Comparison of ENCODE assay signal across 32 mouse cellular contexts in the genomic region with DNA sequence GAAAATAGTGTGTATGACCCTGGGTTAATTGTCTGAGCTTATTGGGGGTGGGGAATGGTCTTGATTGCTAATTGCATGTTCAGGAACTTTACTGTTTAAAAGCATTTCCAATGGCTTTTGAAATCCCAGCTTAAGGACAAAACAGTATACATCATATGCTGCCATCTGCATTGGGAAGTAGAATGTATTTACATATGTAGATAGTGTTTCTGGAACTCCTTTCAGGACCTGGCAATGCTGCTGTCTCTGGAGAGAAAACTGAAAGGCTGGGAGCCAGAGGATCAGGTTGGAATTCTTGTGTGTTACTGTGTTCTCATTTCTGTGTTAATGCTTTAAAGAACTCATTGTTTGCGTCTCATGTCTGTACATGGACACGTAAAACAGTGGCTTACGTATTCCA. TPM values are rescaled to one million over a fixed set of nuclear protein-coding genes. Genes with fewer than 3 reads are reported as not detected.
A peak's percentile ranks its signal among the peaks of the same experiment; 100 is the strongest.
DNase-seq lines count a peak whose midpoint lies in the region; ATAC-seq lines count a peak whose summit lies in the region.
"Had no signal": no experiment of that assay in that cellular context is flagged by ENCODE, and none has a peak within 500 bp of the region (broad histone marks: within the 10 kb centered on the region; RNA-seq: fewer than 3 reads in every experiment).

No protein-coding gene starts in this region.

- H3K9ac ChIP-seq in embryonic facial prominence, embryonic 11.5 days (replicated peaks; ENCODE audit: low read length), result no peak overlapping the region
- H3K9ac ChIP-seq in heart, embryonic 16.5 days (ENCODE audit: low read length), result no peak overlapping the region
- H3K9ac ChIP-seq: hindbrain, embryonic 13.5 days; liver, embryonic 15.5 days; lung, embryonic 15.5 days; midbrain, embryonic 12.5 days; stomach, embryonic 15.5 days had no signal

- WGBS in embryonic facial prominence, embryonic 11.5 days, result 85% methylated on average over 3 of the region's 3 CpGs
- WGBS in embryonic facial prominence, embryonic 10.5 days, result 88% methylated on average over 3 of the region's 3 CpGs
- 84% methylated on average over 3 of the region's 3 CpGs for WGBS in heart, embryonic 16.5 days

- H3K4me1 ChIP-seq in embryonic facial prominence, embryonic 11.5 days (ENCODE audit: control insufficient read depth, insufficient read depth, low read length), result no peaks in the 10 kb centered on the region; the same call in 1 of the 2 replicates
- H3K4me1 ChIP-seq in embryonic facial prominence, embryonic 10.5 days, result peaks cover 35% of the 10 kb centered on the region
- H3K4me1 ChIP-seq in heart, embryonic 16.5 days (ENCODE audit: control insufficient read depth, insufficient read depth, low read length), result peaks cover 16% of the 10 kb centered on the region
- H3K4me1 ChIP-seq: hindbrain, embryonic 13.5 days; liver, embryonic 15.5 days; lung, embryonic 15.5 days; stomach, embryonic 15.5 days had no signal

- no peak overlapping the region for H3K4me3 ChIP-seq in embryonic facial prominence, embryonic 11.5 days (ENCODE audit: low read depth, low read length)
- no peak overlapping the region for H3K4me3 ChIP-seq in embryonic facial prominence, embryonic 10.5 days
- H3K4me3 ChIP-seq in heart, embryonic 16.5 days (ENCODE audit: low read length), result no peak overlapping the region
- H3K4me3 ChIP-seq: forebrain, embryonic 10.5 days; hindbrain, embryonic 13.5 days; liver, embryonic 15.5 days; lung, embryonic 15.5 days; midbrain, embryonic 12.5 days; stomach, embryonic 15.5 days had no signal

- no peak overlapping the region for H3K4me2 ChIP-seq in embryonic facial prominence, embryonic 11.5 days (ENCODE audit: low read depth, low read length)
- H3K4me2 ChIP-seq in heart, embryonic 16.5 days (ENCODE audit: low read depth, low read length), result no peak overlapping the region
- H3K4me2 ChIP-seq: hindbrain, embryonic 13.5 days; liver, embryonic 15.5 days; lung, embryonic 15.5 days; midbrain, embryonic 12.5 days; stomach, embryonic 15.5 days had no signal

- no peaks in the 10 kb centered on the region for H3K36me3 ChIP-seq in embryonic facial prominence, embryonic 11.5 days (replicated peaks; ENCODE audit: control insufficient read depth, insufficient read depth, low read depth, low read length)
- H3K36me3 ChIP-seq in embryonic facial prominence, embryonic 10.5 days (replicated peaks), result no peaks in the 10 kb centered on the region
- H3K36me3 ChIP-seq in heart, embryonic 16.5 days (ENCODE audit: control insufficient read depth, insufficient read depth), result no peaks in the 10 kb centered on the region
- H3K36me3 ChIP-seq: forebrain, embryonic 10.5 days; hindbrain, embryonic 13.5 days; liver, embryonic 15.5 days; lung, embryonic 15.5 days; midbrain, embryonic 12.5 days; stomach, embryonic 15.5 days had no signal

- no peak for ATAC-seq in embryonic facial prominence, embryonic 11.5 days (replicated peaks; ENCODE audit: insufficient number of reproducible peaks, low FRiP score, low TSS enrichment, low read depth)
- no peak for ATAC-seq in heart, embryonic 16.5 days (replicated peaks; ENCODE audit: extremely low read depth, insufficient read depth, low FRiP score)
- ATAC-seq: forebrain, embryonic 16.5 days; intestine, embryonic 16.5 days had no signal

- H3K27me3 ChIP-seq in embryonic facial prominence, embryonic 11.5 days (ENCODE audit: control insufficient read depth, insufficient read depth, low read length), result no peaks in the 10 kb centered on the region
- H3K27me3 ChIP-seq in embryonic facial prominence, embryonic 10.5 days (replicated peaks; ENCODE audit: low read depth, poor library complexity, severe bottlenecking), result no peaks in the 10 kb centered on the region
- H3K27me3 ChIP-seq in heart, embryonic 16.5 days (ENCODE audit: control insufficient read depth, insufficient read depth, low read length), result no peaks in the 10 kb centered on the region
- H3K27me3 ChIP-seq: CH12.LX; hindbrain, embryonic 13.5 days; liver, embryonic 15.5 days; lung, embryonic 15.5 days; stomach, embryonic 15.5 days had no signal

- H3K9me3 ChIP-seq in embryonic facial prominence, embryonic 11.5 days (replicated peaks; ENCODE audit: control insufficient read depth, low read length), result no peaks in the 10 kb centered on the region
- no peaks in the 10 kb centered on the region for H3K9me3 ChIP-seq in embryonic facial prominence, embryonic 10.5 days
- H3K9me3 ChIP-seq in heart, embryonic 16.5 days (replicated peaks; ENCODE audit: control insufficient read depth, low read length), result no peaks in the 10 kb centered on the region
- H3K9me3 ChIP-seq: forebrain, embryonic 10.5 days; hindbrain, embryonic 13.5 days; liver, embryonic 15.5 days; lung, embryonic 15.5 days; midbrain, embryonic 12.5 days; stomach, embryonic 15.5 days had no signal

- DNase-seq in embryonic facial prominence, embryonic 11.5 days (ENCODE audit: low spot score), result no peak
- no peak for DNase-seq in embryonic facial prominence, embryonic 10.5 days (ENCODE audit: low spot score)
- DNase-seq in heart, adult 18-20 months, result no peak
- DNase-seq in right cerebral cortex, adult 18-20 months, result peak; percentile 24
- DNase-seq in right cerebral cortex, postnatal 25 days, result no peak
- no peak for DNase-seq in cerebellum, adult 9-10 months
- no peak for DNase-seq in embryo, embryonic 9.5 days (ENCODE audit: extremely low spot score)
- DNase-seq: adrenal gland, postnatal 10 days; cerebellum, adult 11 months; cerebellum, adult 9-11 months; embryo, embryonic 11 days; gastrocnemius, postnatal 36 days; heart, postnatal 4 days; kidney, adult 8-10 months; kidney, postnatal 4 days; lung, postnatal 36 days; right cerebral cortex, postnatal 14 days; thymus, adult 18-20 months; thymus, postnatal 36 days had no signal

- H3K27ac ChIP-seq in embryonic facial prominence, embryonic 11.5 days (replicated peaks; ENCODE audit: low read depth, low read length), result peak overlapping the region; percentile 30; the same call in 1 of the 2 replicates
- H3K27ac ChIP-seq in embryonic facial prominence, embryonic 10.5 days (replicated peaks), result no peak overlapping the region; the same call in 1 of the 2 replicates
- peak overlapping the region; percentile 53; the same call in 1 of the 2 replicates for H3K27ac ChIP-seq in heart, embryonic 16.5 days (ENCODE audit: low read length)
- H3K27ac ChIP-seq: forebrain, embryonic 10.5 days; hindbrain, embryonic 13.5 days; kidney, postnatal 0 days; liver, embryonic 15.5 days; lung, embryonic 15.5 days; midbrain, embryonic 12.5 days; stomach, embryonic 15.5 days had no signal

RNA-seq across cellular contexts. Expression of gene Armc2, which starts 25.1 kb away (rescaled TPM):
- polyA plus RNA-seq in embryonic facial prominence, embryonic 11.5 days (2014; fragmentation: Nextera tagmentation; extraction: Ambion mirVana), result 2.4 and 4.3 TPM in 2 replicates
- polyA plus RNA-seq in embryonic facial prominence, embryonic 10.5 days (2016; fragmentation: Nextera tagmentation; extraction: Ambion mirVana), result 1.8 and 2.0 TPM in 2 replicates
- polyA plus RNA-seq in heart, embryonic 16.5 days (2015; fragmentation: Nextera tagmentation; extraction: Ambion mirVana), result 2.3 and 2.5 TPM in 2 replicates
- total RNA-seq in heart, adult 18-20 months (2021), result 10 to 100 TPM; 18.4 to 22.6 TPM
- total RNA-seq: megakaryocyte, adult 5-6 weeks had no signal
- polyA plus RNA-seq: liver, adult 2 months had no signal
